Mouse (Mus musculus) embryonic fibroblast, embryonic 13.5 days (primary cell): ENCODE measurements around the gene Cerkl.

Experiments used
- CTCF ChIP-seq: IDR thresholded peaks from 2 replicates; pipeline ENCODE4 v1.5.1; 2011; ENCODE audit warnings: mild to moderate bottlenecking, control low read depth, low read length, moderate library complexity, borderline replicate concordance; ENCODE audit not compliant: insufficient read depth
- POLR2A ChIP-seq: IDR thresholded peaks from 2 replicates; pipeline ENCODE4 v1.6.1; 2011; ENCODE audit warnings: low read depth, mild to moderate bottlenecking, control low read depth, low read length, moderate library complexity

DNA sequence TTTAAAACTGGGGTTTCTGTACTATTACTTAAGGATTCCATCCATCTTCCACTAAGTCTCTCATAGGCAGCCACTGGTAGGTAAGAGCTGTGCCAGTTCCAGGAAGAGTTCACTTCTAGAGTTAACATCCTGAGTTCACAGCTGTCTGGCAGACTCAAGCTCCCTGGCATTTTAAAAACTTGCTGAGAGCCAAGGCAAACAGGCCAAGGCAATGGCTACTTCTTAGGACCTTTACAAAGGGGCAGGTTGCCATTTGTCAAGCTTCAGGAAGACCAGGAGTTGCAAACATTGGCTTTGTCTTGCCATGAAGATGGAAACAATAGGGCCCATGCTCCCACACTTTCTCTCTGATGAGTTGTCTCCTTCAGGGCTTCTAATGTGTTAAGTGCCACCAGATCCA, 26.5 kb downstream of the Cerkl start:
- TF ChIP-seq CTCF (no peak), POLR2A (no peak)
